Mouse (Mus musculus): Measurements from ENCODE around the gene Wfikkn2. TPM values are rescaled to one million over a fixed set of nuclear protein-coding genes. Genes with fewer than 3 reads are reported as not detected.

Gene Wfikkn2
- total RNA-seq, 2 experiments from 2014 or later: 1.4 to 1.8 TPM

DNA sequence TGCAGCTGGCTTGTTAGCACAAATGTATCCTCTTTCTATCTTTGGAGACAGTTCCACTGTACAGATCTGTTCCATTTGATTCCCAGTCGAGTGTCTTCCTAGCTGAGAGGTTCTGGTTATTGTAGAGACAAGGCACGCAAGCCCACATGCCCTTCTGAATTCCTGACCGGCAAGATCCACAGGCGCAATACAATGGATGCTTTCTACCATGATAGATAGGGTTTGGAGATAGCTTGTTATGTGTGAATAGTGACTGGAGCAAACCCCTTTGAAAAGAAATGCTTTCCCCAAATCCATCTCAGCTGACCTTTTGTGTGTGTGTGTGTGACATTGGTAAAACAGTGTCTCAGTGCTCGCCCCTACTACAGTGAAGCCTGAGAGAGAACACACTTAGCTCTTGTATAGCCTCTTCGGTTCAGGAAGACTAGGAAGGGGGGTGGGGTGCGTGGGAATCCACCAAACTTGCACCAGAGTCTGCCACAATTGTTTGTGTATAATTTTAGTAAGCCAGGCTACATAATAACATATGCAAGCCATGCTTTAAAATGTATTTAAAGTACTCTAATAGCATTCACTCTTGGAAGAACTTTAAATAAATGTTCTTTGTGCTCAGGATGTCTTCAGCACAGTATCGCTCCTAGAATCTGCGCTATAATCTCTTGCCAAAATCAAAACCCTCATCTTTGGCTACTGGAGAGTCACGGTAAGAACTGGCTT lies 39.2 kb downstream of the Wfikkn2 start:
- intact Hi-C loops (cut with DNase I): no loop called here

GRCm38 (mm10) chr11:94203066-94203465 lies 42.7 kb downstream of the Wfikkn2 start:
- intact Hi-C loops (cut with DNase I): no loop called here
- no peak for DNase-seq (ENCODE audit: low spot score in 2 of 2)

More for the DNA sequence above, 39.2 kb downstream of the Wfikkn2 start:
- peak in 1 of 2 experiments; percentile 51 for DNase-seq (ENCODE audit: low spot score in 2 of 2)

- DNase-seq (ENCODE audit: low spot score in 2 of 2): no peak
- intact Hi-C loops (cut with DNase I): no loop called here
Measured at GRCm38 (mm10) chr11:94202106-94202505, 43.7 kb downstream of the Wfikkn2 start.

DNA sequence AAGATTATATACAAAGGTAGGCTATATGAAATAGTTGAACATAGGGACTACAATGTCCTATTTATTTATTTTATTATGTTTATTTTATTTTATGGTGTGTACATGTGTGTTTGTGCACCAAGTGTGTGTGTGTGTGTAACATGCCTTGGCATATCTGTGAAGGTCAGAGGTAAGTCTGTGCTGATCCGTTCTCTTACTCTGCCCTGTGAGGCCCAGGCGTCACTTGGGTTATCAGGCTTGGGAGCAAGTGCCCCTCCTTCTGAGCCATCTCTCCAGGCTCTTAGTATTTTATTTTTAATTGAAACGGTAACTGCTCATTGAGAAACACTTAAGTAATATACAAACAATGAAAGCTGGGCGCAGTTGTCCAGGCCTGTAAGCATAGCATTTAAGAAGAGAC lies 45.4 kb downstream of the Wfikkn2 start:
- no peak for DNase-seq (ENCODE audit: low spot score in 2 of 2)
- intact Hi-C loops (cut with DNase I): no loop called here

DNA sequence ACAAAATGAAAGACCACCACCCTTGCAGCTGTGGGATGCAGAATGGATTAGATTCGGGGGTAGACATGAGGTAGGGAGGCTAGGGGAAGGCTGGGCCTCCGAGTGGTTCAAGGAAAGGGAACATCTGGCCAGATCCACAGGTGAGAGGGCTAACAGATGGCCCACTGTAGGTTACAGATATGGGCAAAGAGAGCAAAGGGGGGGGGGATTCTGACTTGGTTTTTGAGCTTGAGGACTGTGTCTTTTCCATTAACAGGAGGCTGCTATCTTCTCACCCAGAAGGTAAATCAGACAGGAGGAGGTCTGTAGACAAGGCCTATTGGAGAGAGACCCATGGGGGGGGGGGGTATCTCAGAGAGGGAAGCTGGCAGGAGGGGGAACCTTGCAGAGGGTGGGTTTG lies 46.0 kb downstream of the Wfikkn2 start:
- intact Hi-C loops (cut with DNase I): no loop called here
- no peak for DNase-seq (ENCODE audit: low spot score in 2 of 2)

DNA sequence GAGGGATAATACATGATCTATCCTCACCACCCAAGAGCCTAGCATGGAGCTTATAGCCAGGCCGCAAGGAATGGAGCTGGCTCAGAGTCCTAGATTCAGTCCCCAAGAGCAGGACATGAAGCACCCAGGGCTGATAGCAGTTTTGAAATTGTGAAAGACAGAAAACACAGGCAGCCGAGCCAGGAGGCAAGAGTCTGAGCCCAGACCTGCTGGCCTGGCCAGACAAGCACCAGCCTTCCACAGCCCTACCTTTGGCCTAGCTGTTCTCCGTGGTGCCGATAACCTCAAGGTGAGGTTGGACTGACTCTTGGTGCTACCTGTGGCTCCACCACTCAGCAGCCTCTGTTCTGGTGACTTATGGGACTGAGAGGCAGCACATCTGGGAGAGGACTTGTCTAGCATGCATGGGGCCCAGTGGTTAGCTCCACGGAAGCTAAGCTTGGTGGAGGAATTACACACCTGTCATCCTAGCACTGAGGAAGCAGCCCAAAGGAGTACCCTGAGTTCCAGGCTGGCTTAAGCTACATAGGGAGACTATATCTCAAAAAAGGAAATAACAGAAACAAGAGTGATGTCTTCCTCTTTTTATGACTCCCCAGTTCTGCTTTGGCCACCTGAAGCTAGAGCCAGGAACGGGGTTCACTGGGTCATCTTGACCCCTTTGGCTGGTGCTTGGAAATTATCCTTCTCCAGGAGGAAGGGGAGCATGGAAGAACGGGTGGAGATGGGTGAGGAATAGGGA lies 47.2 kb downstream of the Wfikkn2 start:
- DNase-seq (ENCODE audit: low spot score in 2 of 2): no peak
- intact Hi-C loops (cut with DNase I): no loop called here

- no peak for DNase-seq (ENCODE audit: low spot score in 2 of 2)
- intact Hi-C loops (cut with DNase I): no loop called here
Measured at GRCm38 (mm10) chr11:94196311-94196710, 49.5 kb downstream of the Wfikkn2 start.

GRCm38 (mm10) chr11:94193109-94193508 lies 52.7 kb downstream of the Wfikkn2 start:
- intact Hi-C loops (cut with DNase I): no loop called here
- DNase-seq (ENCODE audit: low spot score in 2 of 2): no peak

DNA sequence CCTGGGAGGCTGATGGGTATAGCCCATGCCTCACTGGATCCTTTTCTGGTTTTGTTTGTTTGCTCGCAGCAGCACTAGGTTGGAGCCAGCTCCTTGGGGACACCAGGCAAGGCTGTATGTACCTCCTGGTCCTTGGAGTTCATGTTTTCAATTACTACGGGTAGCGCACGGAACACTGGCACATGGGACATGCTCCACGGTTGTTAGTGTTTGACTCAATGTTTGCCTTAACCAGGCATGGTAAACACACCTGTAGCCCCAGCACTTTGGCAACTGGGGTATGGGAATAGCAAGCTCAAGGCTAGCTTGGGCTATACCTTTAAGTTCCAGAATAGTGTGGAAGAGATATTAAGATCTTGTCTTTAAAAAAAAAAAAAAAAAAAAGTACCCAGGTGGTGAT lies 55.1 kb downstream of the Wfikkn2 start:
- DNase-seq (ENCODE audit: low spot score in 2 of 2): no peak
- intact Hi-C loops (cut with DNase I): no loop called here

DNA sequence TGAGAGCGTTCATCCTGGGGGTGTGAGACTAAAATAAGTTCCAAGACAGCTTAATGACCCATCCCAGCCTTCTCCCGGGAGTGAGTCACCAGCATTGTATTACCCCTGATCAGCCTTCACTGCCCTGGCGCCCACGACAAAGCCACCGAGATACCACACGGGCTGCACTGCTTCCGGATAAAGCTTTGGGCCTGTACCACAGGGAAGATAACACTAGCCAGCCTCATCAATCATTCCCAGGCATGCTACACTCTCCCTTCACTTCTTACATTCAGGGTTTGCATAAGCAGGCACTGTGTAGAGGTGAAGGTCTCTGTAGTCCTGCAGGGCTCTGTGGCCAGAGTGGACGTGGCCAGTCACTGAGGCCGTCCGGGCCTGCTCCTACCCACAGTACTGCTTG lies 56.2 kb downstream of the Wfikkn2 start:
- DNase-seq (ENCODE audit: low spot score in 2 of 2): no peak
- intact Hi-C loops (cut with DNase I): no loop called here

Other genes starting within 250 kb of the Wfikkn2 start
- gene Spag9, start 249.9 kb downstream of the Wfikkn2 start, total RNA-seq (2021): 100 to 1,000 TPM; 257 to 273 TPM
- 10 to 100 TPM; 33.7 to 37.3 TPM for gene Tob1, start 34.6 kb downstream of the Wfikkn2 start, total RNA-seq (2021)
- not detected for gene Gm21885, start 35.9 kb upstream of the Wfikkn2 start, total RNA-seq (2021)
- 100 to 1,000 TPM; 117 TPM for gene Luc7l3, start 76.0 kb upstream of the Wfikkn2 start, total RNA-seq (2021)
- gene Ankrd40, start 82.0 kb upstream of the Wfikkn2 start, total RNA-seq (2021): 100 to 1,000 TPM; 106 to 108 TPM
- gene Abcc3, start 147.0 kb upstream of the Wfikkn2 start, total RNA-seq (2021): 1 to 10 TPM; 1.6 to 2.3 TPM
- gene Cacna1g, start 228.2 kb upstream of the Wfikkn2 start, total RNA-seq (2021): 100 to 1,000 TPM; 107 to 130 TPM
- under 1 TPM; 0.38 to 0.62 TPM for gene Spata20, start 240.2 kb upstream of the Wfikkn2 start, total RNA-seq (2021)